Mouse (Mus musculus): ENCODE results near the gene Itih4.

GRCm38 (mm10) chr14:30951154-30951825, 65.0 kb downstream of the Itih4 start, which contains the start of gene Nek4:
- TF ChIP-seq CTCF (IDR thresholded peaks at IDR 0.05; ENCODE audit: control insufficient read depth, insufficient read depth, insufficient replicate concordance, low read depth, low read length) (no peak), POLR2A (IDR thresholded peaks at IDR 0.05; ENCODE audit: control insufficient read depth, low read depth, low read length) (peak; percentile 79)
